Mouse (Mus musculus) neural tube, embryonic 15.5 days (tissue): ENCODE measurements around the gene Ttc23l. TPM values are rescaled to one million over a fixed set of nuclear protein-coding genes. Genes with fewer than 3 reads are reported as not detected.
"Not testable (repeated sequence)": the region's sequence is repeated elsewhere in the genome, so short reads cannot be mapped to it uniquely, and the experiment has no call there.

ENCODE experiments used
- ATAC-seq: fragments of 200-750 bp; cut with Nextera tagmentation; 2 replicates; pipeline ENCODE4 v1.8.0; 2017; ENCODE audit warnings: mild to moderate bottlenecking, moderate TSS enrichment, moderate library complexity; ENCODE audit not compliant: low FRiP score
- H3K27ac ChIP-seq: fragments of 300-500 bp; sonication (generic); replicated peaks from 2 replicates; pipeline ENCODE4 v1.5.1; 2015; ENCODE audit warnings: mild to moderate bottlenecking, inconsistent platforms
- H3K27me3 ChIP-seq: fragments of 300-500 bp; sonication (generic); replicated peaks from 2 replicates; pipeline ENCODE4 v1.6.1; 2015; ENCODE audit warnings: inconsistent platforms
- H3K36me3 ChIP-seq: fragments of 300-500 bp; sonication (generic); 2 replicates; pipeline ENCODE4 v1.6.1; 2015; ENCODE audit warnings: inconsistent platforms
- H3K4me1 ChIP-seq: fragments of 300-500 bp; sonication (generic); 2 replicates; pipeline ENCODE4 v1.6.1; 2015; ENCODE audit warnings: inconsistent platforms
- H3K4me2 ChIP-seq: fragments of 300-500 bp; sonication (generic); 2 replicates; pipeline ENCODE4 v1.6.1; 2015; ENCODE audit warnings: inconsistent platforms, mild to moderate bottlenecking, moderate library complexity
- H3K4me3 ChIP-seq: fragments of 300-500 bp; sonication (generic); replicated peaks from 2 replicates; pipeline ENCODE4 v1.5.1; 2015; ENCODE audit warnings: mild to moderate bottlenecking, inconsistent platforms
- H3K9ac ChIP-seq: fragments of 300-500 bp; sonication (generic); replicated peaks from 2 replicates; pipeline ENCODE4 v1.6.1; 2015; ENCODE audit warnings: mild to moderate bottlenecking, inconsistent platforms
- H3K9me3 ChIP-seq: fragments of 300-500 bp; sonication (generic); replicated peaks from 2 replicates; pipeline ENCODE4 v1.6.1; 2016; ENCODE audit warnings: inconsistent platforms
- WGBS: fragments of 180-500 bp; shearing (Covaris S2); methylation state at CpG from one replicate; pipeline ENCODE4 v1.1.7; 2015; ENCODE audit warnings: mixed read lengths; 5-methylcytosine and 5-hydroxymethylcytosine counted together
- polyA plus RNA-seq: library from polyadenylated mRNA; unstranded; fragments of >200 nt; fragmentation: Nextera tagmentation; extraction: Ambion mirVana; gene quantifications from 2 replicates; pipeline ENCODE4 v1.2.1, GENCODE M21; 2015

Gene Ttc23l
- polyA plus RNA-seq, 1 experiment from 2014 or later, result not detected

GRCm38 (mm10) chr15:10566486-10566885 lies 8.0 kb upstream of the Ttc23l start:
- no peak for ATAC-seq

GRCm38 (mm10) chr15:10564201-10564600 lies 5.7 kb upstream of the Ttc23l start:
- Histone ChIP-seq H3K27me3 (no peaks in the 10 kb centered on the region), H3K4me1 (no peaks in the 10 kb centered on the region), H3K4me3 (no peak overlapping the region), H3K9me3 (no peaks in the 10 kb centered on the region), H3K9ac (no peak overlapping the region), H3K4me2 (no peak overlapping the region), H3K36me3 (0 out of 2 replicates have a peak, but pooled peaks cover 4% of the 10 kb centered on the region), H3K27ac (no peak overlapping the region)
- WGBS, result 60% methylated on average over 1 of the region's 1 CpGs
- no peak for ATAC-seq

More at GRCm38 (mm10) chr15:10566486-10566885, 8.0 kb upstream of the Ttc23l start:
- Histone ChIP-seq H3K27me3 (no peaks in the 10 kb centered on the region), H3K4me2 (no peak overlapping the region), H3K9me3 (no peaks in the 10 kb centered on the region), H3K27ac (no peak overlapping the region), H3K9ac (no peak overlapping the region), H3K4me3 (no peak overlapping the region), H3K4me1 (no peaks in the 10 kb centered on the region), H3K36me3 (peaks cover 8% of the 10 kb centered on the region; the same call in 1 of the 2 replicates)
- whole genome bisulfite sequencing, result 89% methylated on average over 7 of the region's 7 CpGs

- Histone ChIP-seq H3K4me3 (no peak overlapping the region), H3K36me3 (no peaks in the 10 kb centered on the region), H3K4me2 (no peak overlapping the region), H3K4me1 (no peaks in the 10 kb centered on the region), H3K9ac (no peak overlapping the region), H3K27ac (no peak overlapping the region), H3K9me3 (no peaks in the 10 kb centered on the region), H3K27me3 (no peaks in the 10 kb centered on the region)
- ATAC-seq, result no peak
These were observed 3.8 kb upstream of the Ttc23l start for GRCm38 (mm10) chr15:10562281-10562680.

- no peak overlapping the region for H3K9ac ChIP-seq
- WGBS, result 94% methylated on average over 7 of the region's 7 CpGs
- ATAC-seq, result no peak
- H3K4me1 ChIP-seq, result no peaks in the 10 kb centered on the region
- no peak overlapping the region for H3K4me2 ChIP-seq
- H3K27me3 ChIP-seq, result no peaks in the 10 kb centered on the region
- H3K27ac ChIP-seq, result no peak overlapping the region
- H3K9me3 ChIP-seq, result no peaks in the 10 kb centered on the region
- no peaks in the 10 kb centered on the region for H3K36me3 ChIP-seq
- no peak overlapping the region for H3K4me3 ChIP-seq
These were observed 1.5 kb upstream of the Ttc23l start for GRCm38 (mm10) chr15:10560005-10560404.

GRCm38 (mm10) chr15:10554336-10554735 lies 4.1 kb downstream of the Ttc23l start:
- Histone ChIP-seq H3K36me3 (no peaks in the 10 kb centered on the region), H3K4me3 (no peak overlapping the region), H3K9me3 (no peaks in the 10 kb centered on the region), H3K9ac (no peak overlapping the region), H3K27me3 (no peaks in the 10 kb centered on the region), H3K27ac (no peak overlapping the region), H3K4me2 (no peak overlapping the region), H3K4me1 (no peaks in the 10 kb centered on the region)
- no peak for ATAC-seq

GRCm38 (mm10) chr15:10540271-10541088 lies 18.0 kb downstream of the Ttc23l start:
- no peaks in the 10 kb centered on the region for H3K9me3 ChIP-seq
- H3K36me3 ChIP-seq, result no peaks in the 10 kb centered on the region
- no peak overlapping the region for H3K4me3 ChIP-seq
- H3K9ac ChIP-seq, result no peak overlapping the region
- no peaks in the 10 kb centered on the region for H3K27me3 ChIP-seq
- H3K4me1 ChIP-seq, result no peaks in the 10 kb centered on the region
- ATAC-seq, result no peak
- no peak overlapping the region for H3K27ac ChIP-seq
- 70% methylated on average over 16 of the region's 16 CpGs for WGBS
- H3K4me2 ChIP-seq, result no peak overlapping the region

- H3K27ac ChIP-seq, result no peak overlapping the region
- H3K9me3 ChIP-seq, result no peaks in the 10 kb centered on the region
- no peak for ATAC-seq
- no peak overlapping the region for H3K9ac ChIP-seq
- no peak overlapping the region for H3K4me3 ChIP-seq
- no peaks in the 10 kb centered on the region for H3K4me1 ChIP-seq
- H3K4me2 ChIP-seq, result no peak overlapping the region
- 93% methylated on average over 7 of the region's 7 CpGs for WGBS
- no peaks in the 10 kb centered on the region for H3K27me3 ChIP-seq
- no peaks in the 10 kb centered on the region for H3K36me3 ChIP-seq
These were observed 22.5 kb downstream of the Ttc23l start for GRCm38 (mm10) chr15:10535969-10536368.

GRCm38 (mm10) chr15:10534591-10534990 lies 23.9 kb downstream of the Ttc23l start:
- H3K4me3 ChIP-seq, result no peak overlapping the region
- no peak overlapping the region for H3K9ac ChIP-seq
- H3K9me3 ChIP-seq, result no peaks in the 10 kb centered on the region
- H3K27ac ChIP-seq, result no peak overlapping the region
- H3K4me1 ChIP-seq, result no peaks in the 10 kb centered on the region
- WGBS, result 90% methylated on average over 5 of the region's 5 CpGs
- no peak for ATAC-seq
- H3K27me3 ChIP-seq, result no peaks in the 10 kb centered on the region
- no peak overlapping the region for H3K4me2 ChIP-seq
- no peaks in the 10 kb centered on the region for H3K36me3 ChIP-seq

- H3K27me3 ChIP-seq, H3K9ac ChIP-seq, H3K9me3 ChIP-seq, ATAC-seq, H3K27ac ChIP-seq, H3K4me1 ChIP-seq, H3K4me3 ChIP-seq, H3K36me3 ChIP-seq, H3K4me2 ChIP-seq: not testable (repeated sequence)
- WGBS, result 92% methylated on average over 10 of the region's 10 CpGs
These were observed 25.1 kb downstream of the Ttc23l start for GRCm38 (mm10) chr15:10533361-10533760.

GRCm38 (mm10) chr15:10531352-10531751 lies 27.1 kb downstream of the Ttc23l start:
- 82% methylated on average over 4 of the region's 4 CpGs for WGBS
- Histone ChIP-seq H3K27me3 (no peaks in the 10 kb centered on the region), H3K9me3 (no peaks in the 10 kb centered on the region), H3K36me3 (no peaks in the 10 kb centered on the region), H3K27ac (no peak overlapping the region), H3K4me3 (no peak overlapping the region), H3K4me1 (no peaks in the 10 kb centered on the region), H3K4me2 (no peak overlapping the region), H3K9ac (no peak overlapping the region)
- ATAC-seq, result no peak

- Histone ChIP-seq H3K27me3 (no peaks in the 10 kb centered on the region), H3K9me3 (no peaks in the 10 kb centered on the region), H3K27ac (no peak overlapping the region), H3K36me3 (no peaks in the 10 kb centered on the region), H3K4me3 (no peak overlapping the region), H3K9ac (no peak overlapping the region), H3K4me2 (no peak overlapping the region), H3K4me1 (no peaks in the 10 kb centered on the region)
- 78% methylated on average over 1 of the region's 1 CpGs for WGBS
- no peak for ATAC-seq
These were observed 32.6 kb downstream of the Ttc23l start for GRCm38 (mm10) chr15:10525896-10526295.

GRCm38 (mm10) chr15:10515166-10515565 lies 43.3 kb downstream of the Ttc23l start:
- no peak overlapping the region for H3K9ac ChIP-seq
- ATAC-seq, result no peak
- no peak overlapping the region for H3K4me3 ChIP-seq
- H3K27ac ChIP-seq, result no peak overlapping the region
- no peaks in the 10 kb centered on the region for H3K9me3 ChIP-seq
- no peaks in the 10 kb centered on the region for H3K36me3 ChIP-seq
- no peaks in the 10 kb centered on the region for H3K27me3 ChIP-seq
- no peaks in the 10 kb centered on the region for H3K4me1 ChIP-seq
- no peak overlapping the region for H3K4me2 ChIP-seq
- WGBS, result 83% methylated on average over 7 of the region's 7 CpGs
